ENCODE assay signal across 17 mouse cellular contexts in the genomic region with DNA sequence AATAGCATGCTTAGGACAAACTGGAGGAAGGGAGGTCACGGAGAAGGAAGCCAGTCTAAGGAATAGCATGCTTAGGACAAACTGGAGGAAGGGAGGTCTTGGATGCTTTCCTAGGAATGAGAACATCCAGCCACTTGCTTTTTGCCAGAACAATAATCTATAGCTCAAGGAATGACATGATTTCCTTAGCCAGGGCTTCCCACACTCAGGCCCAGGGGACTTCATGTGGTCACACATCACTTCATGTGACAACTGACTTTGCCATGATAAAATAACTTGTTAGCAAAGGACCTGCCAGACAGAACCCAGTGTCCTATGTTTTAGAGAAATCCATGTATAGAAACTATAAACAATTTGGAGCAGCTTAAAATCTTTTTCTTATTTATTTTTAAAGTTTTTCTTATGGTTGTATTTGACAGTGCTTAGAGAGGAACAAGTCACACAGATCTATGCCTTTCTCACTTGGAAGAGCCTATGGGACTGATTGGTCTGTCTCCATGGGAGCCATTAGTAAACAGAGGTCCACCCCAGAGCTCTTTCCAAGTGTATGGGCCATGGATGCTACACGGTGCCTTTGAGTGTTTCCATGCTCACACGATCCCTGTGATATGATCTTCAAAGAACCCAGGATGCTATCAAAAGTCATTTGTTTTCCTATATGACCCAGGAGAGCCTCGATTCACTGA.
A peak's percentile ranks its signal among the peaks of the same experiment; 100 is the strongest.
DNase-seq lines count a peak whose midpoint lies in the region; ATAC-seq and TF ChIP-seq lines count a peak whose summit lies in the region.
"Had no signal": no experiment of that assay in that cellular context is flagged by ENCODE, and none has a peak within 500 bp of the region (broad histone marks: within the 10 kb centered on the region; RNA-seq: fewer than 3 reads in every experiment).

No protein-coding gene starts in this region.

- no peak overlapping the region for H3K4me3 ChIP-seq in heart, embryonic 13.5 days
- no peak overlapping the region for H3K4me3 ChIP-seq in heart, embryonic 11.5 days (ENCODE audit: low read depth, low read length)
- H3K4me3 ChIP-seq in kidney, embryonic 15.5 days (replicated peaks), result no peak overlapping the region
- no peak overlapping the region for H3K4me3 ChIP-seq in kidney, embryonic 14.5 days (ENCODE audit: low read length)
- H3K4me3 ChIP-seq in lung, embryonic 15.5 days, result no peak overlapping the region
- no peak overlapping the region for H3K4me3 ChIP-seq in lung, adult 2 months (replicated peaks; ENCODE audit: extremely low read depth, low read depth, low read length)
- H3K4me3 ChIP-seq: forebrain, embryonic 12.5 days; limb, embryonic 12.5 days; midbrain, embryonic 13.5 days had no signal

- H3K27ac ChIP-seq in heart, embryonic 13.5 days (replicated peaks), result peak overlapping the region; percentile 70
- H3K27ac ChIP-seq in heart, embryonic 11.5 days (ENCODE audit: low read depth, low read length), result no peak overlapping the region
- 0 out of 2 replicates have a peak overlapping the region, but pooled peaks have one; percentile 37 for H3K27ac ChIP-seq in kidney, embryonic 15.5 days
- no peak overlapping the region for H3K27ac ChIP-seq in kidney, embryonic 14.5 days (ENCODE audit: low read depth, low read length)
- H3K27ac ChIP-seq in lung, embryonic 15.5 days, result peak overlapping the region; percentile 63
- H3K27ac ChIP-seq: forebrain, embryonic 12.5 days; limb, embryonic 12.5 days; liver, embryonic 14.5 days; midbrain, embryonic 13.5 days had no signal

- H3K27me3 ChIP-seq in heart, embryonic 13.5 days (replicated peaks), result no peaks in the 10 kb centered on the region
- H3K27me3 ChIP-seq in heart, embryonic 11.5 days (ENCODE audit: control insufficient read depth, insufficient read depth, low read length), result no peaks in the 10 kb centered on the region
- H3K27me3 ChIP-seq in kidney, embryonic 15.5 days, result no peaks in the 10 kb centered on the region
- H3K27me3 ChIP-seq in kidney, embryonic 14.5 days (ENCODE audit: control insufficient read depth, insufficient read depth, low read length), result no peaks in the 10 kb centered on the region
- H3K27me3 ChIP-seq in lung, embryonic 15.5 days, result no peaks in the 10 kb centered on the region
- H3K27me3 ChIP-seq: forebrain, embryonic 12.5 days; limb, embryonic 12.5 days; midbrain, embryonic 13.5 days had no signal

- ATAC-seq in heart, embryonic 13.5 days (ENCODE audit: extremely low read depth, insufficient number of reproducible peaks, low FRiP score, low TSS enrichment), result no peak
- ATAC-seq in heart, embryonic 11.5 days (replicated peaks; ENCODE audit: insufficient number of reproducible peaks, low FRiP score, low TSS enrichment), result no peak
- ATAC-seq in kidney, embryonic 15.5 days (replicated peaks; ENCODE audit: low FRiP score), result no peak
- no peak for ATAC-seq in kidney, embryonic 14.5 days (ENCODE audit: low FRiP score, low TSS enrichment)
- no peak for ATAC-seq in lung, embryonic 15.5 days (ENCODE audit: borderline replicate concordance, extremely low read depth, low FRiP score, low TSS enrichment)
- ATAC-seq: inflammation-experienced regulatory T-cells, adult 6 months; midbrain, embryonic 13.5 days had no signal

- no peak for TF ChIP-seq POLR2A in lung, adult 2 months (IDR thresholded peaks at IDR 0.05; ENCODE audit: borderline replicate concordance, extremely low read depth, low read depth, low read length)

- peaks cover 9% of the 10 kb centered on the region; the same call in 1 of the 2 replicates for H3K4me1 ChIP-seq in heart, embryonic 13.5 days
- H3K4me1 ChIP-seq in heart, embryonic 11.5 days (ENCODE audit: control insufficient read depth, insufficient read depth, low read length), result no peaks in the 10 kb centered on the region
- H3K4me1 ChIP-seq in kidney, embryonic 15.5 days, result peaks cover 6% of the 10 kb centered on the region; the same call in 1 of the 2 replicates
- peaks cover 7% of the 10 kb centered on the region for H3K4me1 ChIP-seq in kidney, embryonic 14.5 days (ENCODE audit: control insufficient read depth, insufficient read depth, low read length)
- H3K4me1 ChIP-seq in lung, embryonic 15.5 days, result 0 out of 2 replicates have a peak, but pooled peaks cover 7% of the 10 kb centered on the region
- no peaks in the 10 kb centered on the region; the same call in 1 of the 2 replicates for H3K4me1 ChIP-seq in lung, adult 2 months (ENCODE audit: control insufficient read depth, insufficient read depth, low read length)
- H3K4me1 ChIP-seq: forebrain, embryonic 12.5 days; midbrain, embryonic 13.5 days had no signal

- H3K36me3 ChIP-seq in heart, embryonic 13.5 days, result no peaks in the 10 kb centered on the region
- no peaks in the 10 kb centered on the region for H3K36me3 ChIP-seq in heart, embryonic 11.5 days (ENCODE audit: control insufficient read depth, insufficient read depth, low read length)
- H3K36me3 ChIP-seq in kidney, embryonic 15.5 days, result no peaks in the 10 kb centered on the region
- H3K36me3 ChIP-seq in kidney, embryonic 14.5 days (ENCODE audit: control insufficient read depth, insufficient read depth, low read length), result no peaks in the 10 kb centered on the region
- no peaks in the 10 kb centered on the region for H3K36me3 ChIP-seq in lung, embryonic 15.5 days
- H3K36me3 ChIP-seq: forebrain, embryonic 12.5 days; limb, embryonic 12.5 days; midbrain, embryonic 13.5 days had no signal

- 41% methylated on average over 4 of the region's 4 CpGs for WGBS in heart, embryonic 13.5 days
- 52% methylated on average over 4 of the region's 4 CpGs for WGBS in heart, embryonic 11.5 days (ENCODE audit: insufficient replicate concordance)
- 63% methylated on average over 4 of the region's 4 CpGs for WGBS in kidney, embryonic 15.5 days
- WGBS in kidney, embryonic 14.5 days, result 73% methylated on average over 4 of the region's 4 CpGs
- 56% methylated on average over 4 of the region's 4 CpGs for WGBS in lung, embryonic 15.5 days
- WGBS in lung, adult 2 months, result 35% methylated on average over 4 of the region's 4 CpGs

- no peak for DNase-seq in lung, adult 2 months
- no peak for DNase-seq in ovary, postnatal 10 days (ENCODE audit: low spot score)
- DNase-seq: adrenal gland, adult 8-10 months; cerebellum, postnatal 10 days; gastrocnemius, postnatal 36 days; right cerebral cortex, postnatal 25 days; thymus, postnatal 4 days had no signal

- no peak overlapping the region for H3K4me2 ChIP-seq in heart, embryonic 13.5 days
- no peak overlapping the region for H3K4me2 ChIP-seq in heart, embryonic 11.5 days
- no peak overlapping the region for H3K4me2 ChIP-seq in kidney, embryonic 15.5 days
- no peak overlapping the region for H3K4me2 ChIP-seq in kidney, embryonic 14.5 days (replicated peaks; ENCODE audit: low read depth, low read length)
- no peak overlapping the region for H3K4me2 ChIP-seq in lung, embryonic 15.5 days
- H3K4me2 ChIP-seq: forebrain, embryonic 12.5 days; limb, embryonic 12.5 days; midbrain, embryonic 13.5 days had no signal

- peaks cover 20% of the 10 kb centered on the region for H3K9me3 ChIP-seq in heart, embryonic 13.5 days
- no peaks in the 10 kb centered on the region; the same call in 1 of the 2 replicates for H3K9me3 ChIP-seq in heart, embryonic 11.5 days (replicated peaks; ENCODE audit: control insufficient read depth, low read length)
- H3K9me3 ChIP-seq in kidney, embryonic 15.5 days (replicated peaks), result no peaks in the 10 kb centered on the region
- 0 out of 2 replicates have a peak, but pooled peaks cover 2% of the 10 kb centered on the region for H3K9me3 ChIP-seq in kidney, embryonic 14.5 days (ENCODE audit: control insufficient read depth, low read length)
- no peaks in the 10 kb centered on the region for H3K9me3 ChIP-seq in lung, embryonic 15.5 days
- H3K9me3 ChIP-seq: forebrain, embryonic 12.5 days; midbrain, embryonic 13.5 days had no signal

- no peak overlapping the region for H3K9ac ChIP-seq in heart, embryonic 13.5 days
- H3K9ac ChIP-seq in heart, embryonic 11.5 days (ENCODE audit: low read depth, low read length), result no peak overlapping the region
- H3K9ac ChIP-seq in kidney, embryonic 15.5 days, result no peak overlapping the region
- no peak overlapping the region for H3K9ac ChIP-seq in kidney, embryonic 14.5 days (ENCODE audit: low read depth, low read length)
- H3K9ac ChIP-seq in lung, embryonic 15.5 days, result no peak overlapping the region
- H3K9ac ChIP-seq: forebrain, embryonic 12.5 days; limb, embryonic 12.5 days; liver, embryonic 14.5 days; midbrain, embryonic 13.5 days had no signal

- no peak for TF ChIP-seq CTCF in lung, adult 2 months (IDR thresholded peaks at IDR 0.05; ENCODE audit: insufficient read depth, low read length)

Comparison
In these comparisons a context has a peak if more than half of its experiments do, and no peak if none do; other contexts are left out.
1. H3K27ac ChIP-seq: peak in heart, embryonic 13.5 days (single experiment), kidney, embryonic 15.5 days (single experiment) and lung, embryonic 15.5 days (single experiment); none in heart, embryonic 11.5 days (single experiment) and kidney, embryonic 14.5 days (single experiment).